Mouse (Mus musculus) testis, adult 2 months (tissue): ENCODE results near the gene Dock1. TPM values are rescaled to one million over a fixed set of nuclear protein-coding genes. Genes with fewer than 3 reads are reported as not detected.

Experiments
- H3K27ac ChIP-seq: fragments of 200-500 bp; 2 replicates; pipeline ENCODE4 v1.5.1; 2012; ENCODE audit warnings: low read depth, low read length; ENCODE audit not compliant: control insufficient read depth, insufficient read depth
- H3K27me3 ChIP-seq: fragments of 200-500 bp; 2 replicates; pipeline ENCODE4 v1.6.1; 2012; ENCODE audit warnings: mild to moderate bottlenecking, low read length, moderate library complexity; ENCODE audit not compliant: control insufficient read depth, insufficient read depth
- H3K36me3 ChIP-seq: fragments of 200-500 bp; 2 replicates; pipeline ENCODE4 v1.6.1; 2012; ENCODE audit warnings: mild to moderate bottlenecking, low read length; ENCODE audit not compliant: control insufficient read depth, insufficient read depth
- H3K4me1 ChIP-seq: fragments of 200-500 bp; 2 replicates; pipeline ENCODE4 v1.6.1; 2012; ENCODE audit warnings: low read length; ENCODE audit not compliant: control insufficient read depth, insufficient read depth
- H3K4me3 ChIP-seq: fragments of 200-500 bp; 2 replicates; pipeline ENCODE4 v1.5.1; 2012; ENCODE audit warnings: low read depth, mild to moderate bottlenecking, low read length, moderate library complexity, mixed read lengths; ENCODE audit not compliant: control insufficient read depth
- CTCF ChIP-seq: fragments of 200-500 bp; IDR thresholded peaks from 2 replicates; pipeline ENCODE4 v1.5.1; 2012; ENCODE audit warnings: low read depth, mild to moderate bottlenecking, inconsistent platforms, low read length, moderate library complexity; ENCODE audit not compliant: control insufficient read depth, insufficient read depth, insufficient replicate concordance
- POLR2A ChIP-seq: fragments of 200-500 bp; IDR thresholded peaks from 2 replicates; pipeline ENCODE4 v1.6.1; 2012; ENCODE audit warnings: low read depth, mild to moderate bottlenecking, inconsistent platforms, low read length, moderate library complexity; ENCODE audit not compliant: control insufficient read depth
- polyA plus RNA-seq: library from polyadenylated mRNA; depleted of rRNA; stranded (reverse); fragments of >200 nt; gene quantifications from 2 replicates; pipeline ENCODE4 v1.2.3, GENCODE M21; 2012

Gene Dock1
- polyA plus RNA-seq, 1 experiment = 2.2 TPM

GRCm38 (mm10) chr7:134719406-134719805, 49.0 kb downstream of the Dock1 start:
- H3K4me1 ChIP-seq = no peaks in the 10 kb centered on the region
- TF ChIP-seq CTCF = no peak
- TF ChIP-seq POLR2A = no peak
- no peak overlapping the region for H3K27ac ChIP-seq
- no peaks in the 10 kb centered on the region for H3K36me3 ChIP-seq
- H3K4me3 ChIP-seq = no peak overlapping the region
- H3K27me3 ChIP-seq = no peaks in the 10 kb centered on the region

DNA sequence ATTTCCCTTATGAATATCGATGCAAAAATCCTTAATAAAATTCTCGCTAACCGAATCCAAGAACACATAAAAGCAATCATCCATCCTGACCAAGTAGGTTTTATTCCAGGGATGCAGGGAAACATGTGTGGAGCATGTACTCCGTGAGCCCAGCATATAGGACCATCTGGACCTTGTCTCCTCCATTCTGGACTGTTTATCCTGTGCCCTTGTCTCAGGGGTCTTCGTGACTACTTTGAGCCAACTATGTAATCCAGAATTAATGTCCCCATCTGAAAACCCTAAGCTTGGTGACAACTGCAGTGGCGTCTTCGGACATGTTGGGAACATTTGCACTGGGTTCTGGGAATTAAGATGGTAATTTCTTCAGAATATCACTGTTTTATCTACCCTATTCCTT, 51.9 kb downstream of the Dock1 start:
- Histone ChIP-seq H3K36me3 (no peaks in the 10 kb centered on the region), H3K27me3 (no peaks in the 10 kb centered on the region), H3K27ac (no peak overlapping the region), H3K4me1 (no peaks in the 10 kb centered on the region), H3K4me3 (no peak overlapping the region)
- TF ChIP-seq POLR2A (no peak), CTCF (no peak)

- H3K4me3 ChIP-seq = no peak overlapping the region
- no peak overlapping the region for H3K27ac ChIP-seq
- no peaks in the 10 kb centered on the region for H3K36me3 ChIP-seq
- H3K27me3 ChIP-seq = no peaks in the 10 kb centered on the region
- no peaks in the 10 kb centered on the region for H3K4me1 ChIP-seq
- TF ChIP-seq CTCF (no peak), POLR2A (no peak)
Observed at GRCm38 (mm10) chr7:134722955-134723354, 52.5 kb downstream of the Dock1 start.

DNA sequence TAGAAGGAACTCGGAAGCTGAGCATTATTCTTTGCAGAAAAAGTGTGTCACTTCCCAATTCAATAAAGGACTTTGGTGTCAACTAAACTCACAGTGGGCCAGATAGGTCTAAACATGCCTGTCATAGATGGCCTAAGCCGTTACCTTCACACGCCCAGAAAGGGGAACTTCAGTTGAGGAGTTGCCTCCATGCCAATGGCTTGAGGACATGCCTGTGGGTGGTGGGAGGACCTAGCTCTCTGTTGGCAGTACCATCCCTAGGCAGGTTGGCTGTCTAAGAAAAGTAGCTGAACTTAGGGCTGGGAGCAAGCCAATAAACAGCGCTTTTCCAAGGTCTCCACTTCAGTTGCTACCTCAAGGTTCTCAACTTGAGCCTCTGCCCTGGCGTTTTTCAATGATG, 53.1 kb downstream of the Dock1 start:
- no peak overlapping the region for H3K27ac ChIP-seq
- no peak overlapping the region for H3K4me3 ChIP-seq
- TF ChIP-seq CTCF = no peak
- no peak for TF ChIP-seq POLR2A
- no peaks in the 10 kb centered on the region for H3K4me1 ChIP-seq
- no peaks in the 10 kb centered on the region for H3K27me3 ChIP-seq
- no peaks in the 10 kb centered on the region for H3K36me3 ChIP-seq

DNA sequence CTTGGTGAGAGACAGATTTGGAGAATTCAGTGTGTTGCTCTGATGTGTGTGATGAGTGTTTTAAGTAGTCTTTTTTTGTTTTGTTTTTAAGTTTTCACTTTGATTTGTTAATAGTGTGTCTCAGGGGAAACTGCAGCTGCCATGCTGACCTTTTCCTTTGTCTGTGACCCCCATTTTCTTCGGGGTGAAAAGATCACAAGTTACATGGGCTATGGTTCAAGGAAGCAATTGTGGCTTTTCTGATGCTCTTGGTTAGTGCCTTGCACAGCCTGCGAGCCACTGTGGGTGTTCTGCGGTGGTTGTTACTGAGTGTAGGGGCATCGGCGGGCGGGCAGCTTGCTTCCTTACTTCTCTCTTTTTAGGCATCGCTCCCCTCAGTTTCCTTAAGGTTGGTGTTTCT, 54.4 kb downstream of the Dock1 start:
- TF ChIP-seq POLR2A (no peak), CTCF (no peak)
- Histone ChIP-seq H3K36me3 (no peaks in the 10 kb centered on the region), H3K27ac (no peak overlapping the region), H3K4me1 (no peaks in the 10 kb centered on the region), H3K4me3 (no peak overlapping the region), H3K27me3 (no peaks in the 10 kb centered on the region)

DNA sequence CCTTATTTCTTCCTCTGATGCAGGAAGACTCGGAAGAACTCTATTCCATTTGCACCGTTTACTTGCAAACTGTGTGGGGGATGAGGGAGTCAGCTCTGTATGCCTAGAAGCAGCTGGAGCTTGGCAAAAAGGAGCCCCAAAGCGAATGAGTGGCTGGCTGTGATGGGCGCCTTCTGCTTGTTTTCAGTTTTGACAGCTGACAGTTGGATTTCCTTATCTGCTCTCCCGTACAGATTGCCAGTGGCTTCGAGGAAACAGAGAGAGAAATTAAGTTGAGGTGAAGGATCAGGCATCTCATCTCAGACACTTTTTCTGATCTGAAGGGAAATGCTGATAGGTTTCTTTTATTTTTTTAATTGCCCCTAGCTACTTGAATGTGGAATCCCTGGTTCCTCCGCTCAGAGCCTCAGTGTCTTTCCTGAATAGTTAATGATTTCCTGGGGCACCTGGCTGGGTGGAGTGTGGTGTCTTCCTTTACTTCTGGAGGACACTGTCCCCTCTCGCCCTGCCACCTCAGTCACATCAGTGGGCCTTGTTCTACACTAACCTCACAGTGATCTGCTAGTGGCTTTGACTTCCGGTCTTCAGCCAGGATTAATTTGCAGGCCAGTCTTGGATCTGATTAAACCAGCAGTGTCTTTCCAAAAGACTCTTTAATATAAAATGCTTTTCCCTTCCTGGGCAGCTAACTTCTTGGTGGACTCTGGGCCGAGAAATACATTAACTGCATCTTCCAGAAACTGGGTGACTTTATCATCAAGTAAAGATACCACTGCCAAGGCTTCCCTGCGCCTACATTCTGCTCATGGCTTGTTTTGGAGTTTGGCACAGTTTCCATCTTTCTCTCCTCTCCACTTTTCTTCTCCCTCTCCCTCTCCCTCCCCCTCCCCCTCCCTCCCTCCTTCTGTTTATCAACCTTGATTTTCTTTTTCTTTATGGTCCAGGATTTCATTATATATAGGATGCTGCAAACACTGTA, 55.4 kb downstream of the Dock1 start:
- no peaks in the 10 kb centered on the region for H3K27me3 ChIP-seq
- no peaks in the 10 kb centered on the region for H3K36me3 ChIP-seq
- H3K27ac ChIP-seq = no peak overlapping the region

GRCm38 (mm10) chr7:134726530-134727258, 56.2 kb downstream of the Dock1 start:
- H3K27me3 ChIP-seq = no peaks in the 10 kb centered on the region
- no peaks in the 10 kb centered on the region for H3K36me3 ChIP-seq
- TF ChIP-seq CTCF (no peak), POLR2A (no peak)

More for the DNA sequence above, 55.4 kb downstream of the Dock1 start:
- Histone ChIP-seq H3K4me3 (no peak overlapping the region), H3K4me1 (no peaks in the 10 kb centered on the region)
- no peak for TF ChIP-seq POLR2A
- TF ChIP-seq CTCF = no peak

More at GRCm38 (mm10) chr7:134726530-134727258, 56.2 kb downstream of the Dock1 start:
- H3K4me3 ChIP-seq = no peak overlapping the region
- no peak overlapping the region for H3K27ac ChIP-seq
- no peaks in the 10 kb centered on the region for H3K4me1 ChIP-seq
